Mouse (Mus musculus) mouse trophoblast stem cell (cell line): ENCODE results near the gene Ubr2.

Experiments
- in situ Hi-C, 2 experiments: fragments of 300-500 bp; cut with MseI, MboI; formaldehyde crosslinking; loops; 2 replicates in 1 of 2; 3 replicates in 1 of 2; pipeline ENCODE4 v1.15.1; 2025

The Ubr2 gene

GRCm38 (mm10) chr17:47009898-47010721, at the start of gene Ubr2:
Gene Ubr2, minus strand, starts transcription at chr17:47010556.
- in situ Hi-C loops = no loop called here

GRCm38 (mm10) chr17:47059836-47060360, 49.5 kb upstream of the Ubr2 start:
- in situ Hi-C loops = no loop called here

- in situ Hi-C loops = no loop called here
Observed at GRCm38 (mm10) chr17:47057966-47058365, 47.6 kb upstream of the Ubr2 start.

GRCm38 (mm10) chr17:47056476-47056875, 46.1 kb upstream of the Ubr2 start:
- in situ Hi-C loops = no loop called here

GRCm38 (mm10) chr17:47055121-47055520, 44.8 kb upstream of the Ubr2 start:
- in situ Hi-C loops = no loop called here

- in situ Hi-C loops = no loop called here
Observed at GRCm38 (mm10) chr17:47054613-47055012, 44.3 kb upstream of the Ubr2 start.

GRCm38 (mm10) chr17:47050678-47051077, 40.3 kb upstream of the Ubr2 start:
- in situ Hi-C loops = no loop called here

- in situ Hi-C loops = loop anchor here in 1 of 2 experiments (5.0 kb wide), 1 partner anchor 69 kb away; no protein-coding TSS in a partner anchor
Observed at GRCm38 (mm10) chr17:47042866-47043265, 32.5 kb upstream of the Ubr2 start.

GRCm38 (mm10) chr17:47038844-47039803, 28.8 kb upstream of the Ubr2 start:
- in situ Hi-C loops = no loop called here

- in situ Hi-C loops = loop anchor here (5.0 kb wide), 1 partner anchor 57 kb away; no protein-coding TSS in a partner anchor
Observed at GRCm38 (mm10) chr17:47034536-47034935, 24.2 kb upstream of the Ubr2 start.

- in situ Hi-C loops = loop anchor here (5.0 kb wide), 1 partner anchor 56 kb away; no protein-coding TSS in a partner anchor
Observed at GRCm38 (mm10) chr17:47033643-47034042, 23.3 kb upstream of the Ubr2 start.

- in situ Hi-C loops = no loop called here
Observed at GRCm38 (mm10) chr17:47024805-47025204, 14.4 kb upstream of the Ubr2 start.

- in situ Hi-C loops = no loop called here
Observed at GRCm38 (mm10) chr17:47023369-47023768, 13.0 kb upstream of the Ubr2 start.

- in situ Hi-C loops = no loop called here
Observed at GRCm38 (mm10) chr17:47012896-47013295, 2.5 kb upstream of the Ubr2 start.

- in situ Hi-C loops = no loop called here
Observed at GRCm38 (mm10) chr17:47011661-47012043, 1.3 kb upstream of the Ubr2 start.

- in situ Hi-C loops = no loop called here
Observed at GRCm38 (mm10) chr17:47010722-47011660, 635 bp upstream of the Ubr2 start.

- in situ Hi-C loops = no loop called here
Observed at GRCm38 (mm10) chr17:47009546-47009897, 834 bp downstream of the Ubr2 start.

- in situ Hi-C loops = no loop called here
Observed at GRCm38 (mm10) chr17:47009016-47009415, 1.3 kb downstream of the Ubr2 start.

- in situ Hi-C loops = no loop called here
Observed at GRCm38 (mm10) chr17:47008506-47008905, 1.9 kb downstream of the Ubr2 start.

- in situ Hi-C loops = no loop called here
Observed at GRCm38 (mm10) chr17:47006741-47007140, 3.6 kb downstream of the Ubr2 start.
